Comparison of ENCODE assay signal across 28 mouse cellular contexts in genomic region chr5:65539786-65540185, GRCm38 (mm10). TPM values are rescaled to one million over a fixed set of nuclear protein-coding genes. Genes with fewer than 3 reads are reported as not detected.
DNase-seq lines count a peak whose midpoint lies in the region; ATAC-seq and TF ChIP-seq lines count a peak whose summit lies in the region.
"Had no signal": no experiment of that assay in that cellular context is flagged by ENCODE, and none has a peak within 500 bp of the region (broad histone marks: within the 10 kb centered on the region; RNA-seq: fewer than 3 reads in every experiment).

No protein-coding gene starts in this region.

- 92% methylated on average over 3 of the region's 3 CpGs for WGBS in heart, embryonic 14.5 days
- WGBS in stomach, embryonic 14.5 days: 86% methylated on average over 3 of the region's 3 CpGs
- 86% methylated on average over 3 of the region's 3 CpGs for WGBS in stomach, postnatal 0 days
- 80% methylated on average over 3 of the region's 3 CpGs for WGBS in liver, embryonic 13.5 days (ENCODE audit: insufficient replicate concordance)
- WGBS in forebrain, embryonic 10.5 days: 94% methylated on average over 3 of the region's 3 CpGs
- WGBS in intestine, postnatal 0 days: 83% methylated on average over 3 of the region's 3 CpGs

- H3K4me2 ChIP-seq in heart, embryonic 14.5 days (ENCODE audit: low read length): peak overlapping the region; percentile 79
- 0 out of 2 replicates have a peak overlapping the region, but pooled peaks have one; percentile 36 for H3K4me2 ChIP-seq in stomach, embryonic 14.5 days (replicated peaks; ENCODE audit: low read depth, low read length)
- H3K4me2 ChIP-seq in stomach, postnatal 0 days (replicated peaks; ENCODE audit: low read depth): no peak overlapping the region
- H3K4me2 ChIP-seq in liver, embryonic 13.5 days: peak overlapping the region; percentile 39
- no peak overlapping the region for H3K4me2 ChIP-seq in intestine, postnatal 0 days (replicated peaks; ENCODE audit: low read depth)

- no peak for ATAC-seq in heart, embryonic 14.5 days (ENCODE audit: insufficient number of reproducible peaks, insufficient read depth, low FRiP score, low read depth)
- no peak for ATAC-seq in stomach, embryonic 14.5 days (ENCODE audit: insufficient number of reproducible peaks, insufficient read depth, low FRiP score, low read depth)
- no peak for ATAC-seq in stomach, postnatal 0 days (ENCODE audit: low FRiP score, low TSS enrichment)
- no peak for ATAC-seq in liver, embryonic 13.5 days (ENCODE audit: low read depth)
- no peak for ATAC-seq in intestine, postnatal 0 days
- ATAC-seq: CD4-positive, CD25-positive, alpha-beta regulatory T cell, adult 4 months; forebrain, postnatal 0 days; midbrain, embryonic 16.5 days had no signal

- TF ChIP-seq EP300 in stomach, postnatal 0 days (optimal IDR thresholded peaks at IDR 0.05): no peak

- intact Hi-C loops in heart, postnatal 36 days (cut with DNase I): loop anchor here (10.0 kb wide), 1 partner anchor 225 kb away; the partner anchor contains the start of gene N4bp2

- H3K27ac ChIP-seq in heart, embryonic 14.5 days (replicated peaks in 1 of 2; ENCODE audit: control insufficient read depth in 1 of 2, insufficient read depth in 1 of 2, low read depth in 2 of 2, low read length in 2 of 2): no peak overlapping the region
- H3K27ac ChIP-seq in stomach, embryonic 14.5 days (ENCODE audit: low read length): no peak overlapping the region
- no peak overlapping the region for H3K27ac ChIP-seq in stomach, postnatal 0 days (replicated peaks)
- H3K27ac ChIP-seq in liver, embryonic 13.5 days: no peak overlapping the region
- H3K27ac ChIP-seq in forebrain, embryonic 10.5 days: no peak overlapping the region
- no peak overlapping the region for H3K27ac ChIP-seq in intestine, postnatal 0 days (ENCODE audit: low read depth, low read length)
- H3K27ac ChIP-seq: embryonic facial prominence, embryonic 15.5 days; heart, embryonic 10.5 days; hindbrain, embryonic 14.5 days had no signal

- H3K4me3 ChIP-seq in heart, embryonic 14.5 days (ENCODE audit: control insufficient read depth in 1 of 2, insufficient read depth in 1 of 2, low read depth in 1 of 2, low read length in 2 of 2): peak overlapping the region in 1 of 2 experiments; percentile 21; a peak in 1 of 4 replicates
- no peak overlapping the region for H3K4me3 ChIP-seq in stomach, embryonic 14.5 days (ENCODE audit: low read depth, low read length)
- H3K4me3 ChIP-seq in stomach, postnatal 0 days (ENCODE audit: low read depth, low read length): no peak overlapping the region
- no peak overlapping the region for H3K4me3 ChIP-seq in liver, embryonic 13.5 days (replicated peaks)
- no peak overlapping the region for H3K4me3 ChIP-seq in forebrain, embryonic 10.5 days
- no peak overlapping the region for H3K4me3 ChIP-seq in intestine, postnatal 0 days (ENCODE audit: low read depth, low read length)
- H3K4me3 ChIP-seq: embryonic facial prominence, embryonic 15.5 days had no signal

- no peaks in the 10 kb centered on the region for H3K27me3 ChIP-seq in heart, embryonic 14.5 days (ENCODE audit: control insufficient read depth, insufficient read depth, low read length)
- no peaks in the 10 kb centered on the region for H3K27me3 ChIP-seq in stomach, embryonic 14.5 days (ENCODE audit: control insufficient read depth, insufficient read depth, low read length)
- no peaks in the 10 kb centered on the region for H3K27me3 ChIP-seq in stomach, postnatal 0 days (ENCODE audit: control insufficient read depth, insufficient read depth, low read length)
- no peaks in the 10 kb centered on the region for H3K27me3 ChIP-seq in liver, embryonic 13.5 days
- H3K27me3 ChIP-seq in forebrain, embryonic 10.5 days (ENCODE audit: poor library complexity, severe bottlenecking): no peaks in the 10 kb centered on the region
- no peaks in the 10 kb centered on the region for H3K27me3 ChIP-seq in intestine, postnatal 0 days (replicated peaks; ENCODE audit: control insufficient read depth, insufficient read depth, low read length)
- H3K27me3 ChIP-seq: embryonic facial prominence, embryonic 15.5 days had no signal

- no peak for TF ChIP-seq CTCF in stomach, postnatal 0 days (IDR thresholded peaks at IDR 0.05; ENCODE audit: low read depth)
- TF ChIP-seq CTCF in intestine, postnatal 0 days (IDR thresholded peaks at IDR 0.05; ENCODE audit: low read depth): no peak

- H3K9ac ChIP-seq in heart, embryonic 14.5 days (ENCODE audit: low read length): no peak overlapping the region
- no peak overlapping the region for H3K9ac ChIP-seq in stomach, embryonic 14.5 days (replicated peaks; ENCODE audit: low read depth, low read length)
- H3K9ac ChIP-seq in stomach, postnatal 0 days (ENCODE audit: low read length): no peak overlapping the region
- H3K9ac ChIP-seq in liver, embryonic 13.5 days: 0 out of 2 replicates have a peak overlapping the region, but pooled peaks have one; percentile 49
- H3K9ac ChIP-seq in intestine, postnatal 0 days (ENCODE audit: low read depth, low read length): no peak overlapping the region
- H3K9ac ChIP-seq: embryonic facial prominence, embryonic 15.5 days; forebrain, postnatal 0 days had no signal

- DNase-seq in heart, postnatal 36 days: no peak
- no peak for DNase-seq in stomach, postnatal 0 days (ENCODE audit: low spot score)
- no peak for DNase-seq in liver, embryonic 13.5 days
- no peak for DNase-seq in forebrain, embryonic 10.5 days (ENCODE audit: extremely low spot score, low spot score)
- no peak for DNase-seq in adrenal gland, adult 2 months
- DNase-seq: cerebellum, adult 9-11 months; forebrain, postnatal 0 days; kidney, adult 18-20 months; kidney, postnatal 10 days; lung, postnatal 14 days; retina, postnatal 1 day; right cerebral cortex, postnatal 4 days; thymus, postnatal 36 days had no signal

- peaks cover 2 to 17% of the 10 kb centered on the region in 2 experiments for H3K4me1 ChIP-seq in heart, embryonic 14.5 days (ENCODE audit: control insufficient read depth in 2 of 2, insufficient read depth in 2 of 2, low read length in 2 of 2)
- H3K4me1 ChIP-seq in stomach, embryonic 14.5 days (ENCODE audit: control insufficient read depth, insufficient read depth, low read length): peaks cover 9% of the 10 kb centered on the region
- no peaks in the 10 kb centered on the region for H3K4me1 ChIP-seq in stomach, postnatal 0 days (replicated peaks; ENCODE audit: control insufficient read depth, insufficient read depth)
- peaks cover 54% of the 10 kb centered on the region for H3K4me1 ChIP-seq in liver, embryonic 13.5 days (replicated peaks)
- H3K4me1 ChIP-seq in forebrain, embryonic 10.5 days: peaks cover 28% of the 10 kb centered on the region
- H3K4me1 ChIP-seq in intestine, postnatal 0 days (replicated peaks; ENCODE audit: control insufficient read depth, insufficient read depth, low read length): no peaks in the 10 kb centered on the region

- peaks cover 6% of the 10 kb centered on the region; the same call in 1 of the 2 replicates for H3K36me3 ChIP-seq in heart, embryonic 14.5 days (ENCODE audit: control insufficient read depth, insufficient read depth, low read length)
- H3K36me3 ChIP-seq in stomach, embryonic 14.5 days (ENCODE audit: control insufficient read depth, insufficient read depth, low read length): no peaks in the 10 kb centered on the region
- no peaks in the 10 kb centered on the region for H3K36me3 ChIP-seq in stomach, postnatal 0 days (ENCODE audit: control insufficient read depth, insufficient read depth, low read length)
- H3K36me3 ChIP-seq in liver, embryonic 13.5 days: peaks cover 15% of the 10 kb centered on the region; the same call in 1 of the 2 replicates
- peaks cover 33% of the 10 kb centered on the region for H3K36me3 ChIP-seq in forebrain, embryonic 10.5 days (replicated peaks)
- no peaks in the 10 kb centered on the region for H3K36me3 ChIP-seq in intestine, postnatal 0 days (ENCODE audit: control insufficient read depth, insufficient read depth)
- H3K36me3 ChIP-seq: embryonic facial prominence, embryonic 15.5 days had no signal

- H3K9me3 ChIP-seq in heart, embryonic 14.5 days (ENCODE audit: control insufficient read depth, low read length): no peaks in the 10 kb centered on the region
- H3K9me3 ChIP-seq in stomach, embryonic 14.5 days (ENCODE audit: control insufficient read depth, low read depth, low read length): no peaks in the 10 kb centered on the region
- no peaks in the 10 kb centered on the region for H3K9me3 ChIP-seq in stomach, postnatal 0 days (ENCODE audit: control insufficient read depth, low read length)
- no peaks in the 10 kb centered on the region for H3K9me3 ChIP-seq in liver, embryonic 13.5 days (replicated peaks)
- H3K9me3 ChIP-seq in forebrain, embryonic 10.5 days: no peaks in the 10 kb centered on the region
- no peaks in the 10 kb centered on the region for H3K9me3 ChIP-seq in intestine, postnatal 0 days (ENCODE audit: control insufficient read depth)
- H3K9me3 ChIP-seq: embryonic facial prominence, embryonic 15.5 days; heart, embryonic 10.5 days had no signal

RNA-seq across cellular contexts. Expression of gene Ube2k, which starts 2.8 kb away (rescaled TPM):
- 101 and 107 TPM in 2 replicates for polyA plus RNA-seq in heart, embryonic 14.5 days (2014; fragmentation: Nextera tagmentation; extraction: Ambion mirVana)
- 10 to 100 TPM; 59.4 to 67.6 TPM for total RNA-seq in heart, postnatal 36 days (2021)
- polyA plus RNA-seq in stomach, embryonic 14.5 days (2014; fragmentation: Nextera tagmentation; extraction: Ambion mirVana): 128 and 138 TPM in 2 replicates
- 130 and 136 TPM in 2 replicates for polyA plus RNA-seq in stomach, postnatal 0 days (2015; fragmentation: Nextera tagmentation; extraction: Ambion mirVana)
- 116 and 132 TPM in 2 replicates for polyA plus RNA-seq in liver, embryonic 13.5 days (2015; fragmentation: Nextera tagmentation; extraction: Ambion mirVana)
- polyA plus RNA-seq in forebrain, embryonic 10.5 days (2016; fragmentation: Nextera tagmentation; extraction: Ambion mirVana): 200 and 207 TPM in 2 replicates
- total RNA-seq in adrenal gland, adult 2 months (2021): 100 to 1,000 TPM in 1 of 2 experiments, 10 to 100 TPM in 1; 89.5 to 103 TPM
- polyA plus RNA-seq in adrenal gland, adult 2 months (2012; rRNA removed): 3.5 and 5.7 TPM in 2 replicates
- polyA plus RNA-seq in intestine, postnatal 0 days (2015; fragmentation: Nextera tagmentation; extraction: Ambion mirVana): 102 and 111 TPM in 2 replicates

RNA-seq across cellular contexts. Expression of gene Smim14, which starts 2.8 kb away (rescaled TPM):
- 133 and 144 TPM in 2 replicates for polyA plus RNA-seq in heart, embryonic 14.5 days (2014; fragmentation: Nextera tagmentation; extraction: Ambion mirVana)
- total RNA-seq in heart, postnatal 36 days (2021): 10 to 100 TPM; 88.8 to 95.0 TPM
- polyA plus RNA-seq in stomach, embryonic 14.5 days (2014; fragmentation: Nextera tagmentation; extraction: Ambion mirVana): 133 and 149 TPM in 2 replicates
- 355 and 360 TPM in 2 replicates for polyA plus RNA-seq in stomach, postnatal 0 days (2015; fragmentation: Nextera tagmentation; extraction: Ambion mirVana)
- polyA plus RNA-seq in liver, embryonic 13.5 days (2015; fragmentation: Nextera tagmentation; extraction: Ambion mirVana): 34.9 and 39.6 TPM in 2 replicates
- 50.2 and 50.8 TPM in 2 replicates for polyA plus RNA-seq in forebrain, embryonic 10.5 days (2016; fragmentation: Nextera tagmentation; extraction: Ambion mirVana)
- total RNA-seq in adrenal gland, adult 2 months (2021): 100 to 1,000 TPM; 177 to 196 TPM
- polyA plus RNA-seq in adrenal gland, adult 2 months (2012; rRNA removed): 138 and 142 TPM in 2 replicates
- 250 and 257 TPM in 2 replicates for polyA plus RNA-seq in intestine, postnatal 0 days (2015; fragmentation: Nextera tagmentation; extraction: Ambion mirVana)

RNA-seq across cellular contexts. Expression of gene Gm43552, which starts 47.2 kb away (rescaled TPM):
- not detected in 2 replicates for polyA plus RNA-seq in heart, embryonic 14.5 days (2014; fragmentation: Nextera tagmentation; extraction: Ambion mirVana)
- total RNA-seq in heart, postnatal 36 days (2021): 1 to 10 TPM in 1 of 2 experiments, not detected in 1; 2.1 TPM
- not detected in 2 replicates for polyA plus RNA-seq in stomach, embryonic 14.5 days (2014; fragmentation: Nextera tagmentation; extraction: Ambion mirVana)
- polyA plus RNA-seq in stomach, postnatal 0 days (2015; fragmentation: Nextera tagmentation; extraction: Ambion mirVana): not detected in 2 replicates
- polyA plus RNA-seq in liver, embryonic 13.5 days (2015; fragmentation: Nextera tagmentation; extraction: Ambion mirVana): 1.0 TPM in 1 of 2 replicates, not detected in the other
- not detected in 2 replicates for polyA plus RNA-seq in forebrain, embryonic 10.5 days (2016; fragmentation: Nextera tagmentation; extraction: Ambion mirVana)
- total RNA-seq in adrenal gland, adult 2 months (2021): 1 to 10 TPM in 1 of 2 experiments, not detected in 1; 1.2 TPM
- 8.3 TPM in 1 of 2 replicates, not detected in the other for polyA plus RNA-seq in adrenal gland, adult 2 months (2012; rRNA removed)
- not detected in 2 replicates for polyA plus RNA-seq in intestine, postnatal 0 days (2015; fragmentation: Nextera tagmentation; extraction: Ambion mirVana)
- total RNA-seq: forebrain, postnatal 0 days; gastrocnemius, adult 18-20 months; heart, postnatal 25 days; layer of hippocampus, adult 18-20 months; megakaryocyte-erythroid progenitor cell, adult 5-6 weeks had no signal
- polyA plus RNA-seq: CD4-positive, CD25-positive, alpha-beta regulatory T cell, adult 4 months; cortical plate, adult 2 months; forebrain, postnatal 0 days; gonadal fat pad, adult 2 months; heart, embryonic 10.5 days; hindbrain, embryonic 14.5 days; limb, embryonic 14.5 days; midbrain, embryonic 16.5 days had no signal

Comparison
In these comparisons a context has a peak if more than half of its experiments do, and no peak if none do; other contexts are left out.
1. H3K4me2 ChIP-seq: peak in heart, embryonic 14.5 days (single experiment), stomach, embryonic 14.5 days (single experiment) and liver, embryonic 13.5 days (single experiment); none in stomach, postnatal 0 days (single experiment) and intestine, postnatal 0 days (single experiment).
2. RNA of gene Ube2k, which starts 2.8 kb away (polyA plus RNA-seq): 200 to 207 TPM in forebrain, embryonic 10.5 days, 128 to 138 TPM in stomach, embryonic 14.5 days, 130 to 136 TPM in stomach, postnatal 0 days, 116 to 132 TPM in liver, embryonic 13.5 days, 101 to 107 TPM in heart, embryonic 14.5 days and 102 to 111 TPM in intestine, postnatal 0 days; 3.5 to 5.7 TPM in adrenal gland, adult 2 months; every median in the first group is over 10 times any median in the second.